Mouse (Mus musculus) kidney, adult 2 months (tissue): ENCODE measurements around the gene Cd44. TPM values are rescaled to one million over a fixed set of nuclear protein-coding genes. Genes with fewer than 3 reads are reported as not detected.

Source experiments
- DNase-seq: peaks from one replicate; pipeline ENCODE4 v3.0.0; 2021
- H3K27ac ChIP-seq: fragments of 200-500 bp; 2 replicates; pipeline ENCODE4 v1.5.1; 2012; ENCODE audit warnings: low read depth, low read length, control low read depth, inconsistent platforms; ENCODE audit not compliant: insufficient read depth
- H3K27me3 ChIP-seq: fragments of 200-500 bp; replicated peaks from 2 replicates; pipeline ENCODE4 v1.6.1; 2012; ENCODE audit warnings: mild to moderate bottlenecking, moderate library complexity, low read length, inconsistent platforms; ENCODE audit not compliant: control insufficient read depth, insufficient read depth
- H3K36me3 ChIP-seq: fragments of 200-500 bp; 2 replicates; pipeline ENCODE4 v1.6.1; 2012; ENCODE audit warnings: mild to moderate bottlenecking, moderate library complexity, low read length, inconsistent platforms; ENCODE audit not compliant: control insufficient read depth, insufficient read depth
- H3K4me1 ChIP-seq: fragments of 200-500 bp; 2 replicates; pipeline ENCODE4 v1.6.1; 2011; ENCODE audit warnings: low read length; ENCODE audit not compliant: control insufficient read depth, insufficient read depth
- H3K4me3 ChIP-seq: fragments of 200-500 bp; 2 replicates; pipeline ENCODE4 v1.5.1; 2011; ENCODE audit warnings: mild to moderate bottlenecking, low read depth, low read length, control low read depth; ENCODE audit not compliant: insufficient read depth
- CTCF ChIP-seq: fragments of 200-500 bp; conservative IDR thresholded peaks from 2 replicates; pipeline ENCODE4 v1.5.1; 2011; ENCODE audit warnings: low read depth, mild to moderate bottlenecking, control low read depth, low read length, moderate library complexity, mixed read lengths; ENCODE audit not compliant: insufficient read depth, insufficient read length
- POLR2A ChIP-seq: fragments of 200-500 bp; IDR thresholded peaks from one replicate; pipeline ENCODE4 v1.6.1; 2011; ENCODE audit warnings: low read depth, low read length, control low read depth
- WGBS: fragments of 180-500 bp; shearing (Covaris S2); methylation state at CpG from one replicate; pipeline ENCODE4 v1.1.7; 2018; 5-methylcytosine and 5-hydroxymethylcytosine counted together
- polyA plus RNA-seq: library from polyadenylated mRNA; depleted of rRNA; stranded (reverse); fragments of >200 nt; gene quantifications from 2 replicates; pipeline ENCODE4 v1.2.3, GENCODE M21; 2012

Gene Cd44
- polyA plus RNA-seq, 1 experiment: 3.3 TPM

DNA sequence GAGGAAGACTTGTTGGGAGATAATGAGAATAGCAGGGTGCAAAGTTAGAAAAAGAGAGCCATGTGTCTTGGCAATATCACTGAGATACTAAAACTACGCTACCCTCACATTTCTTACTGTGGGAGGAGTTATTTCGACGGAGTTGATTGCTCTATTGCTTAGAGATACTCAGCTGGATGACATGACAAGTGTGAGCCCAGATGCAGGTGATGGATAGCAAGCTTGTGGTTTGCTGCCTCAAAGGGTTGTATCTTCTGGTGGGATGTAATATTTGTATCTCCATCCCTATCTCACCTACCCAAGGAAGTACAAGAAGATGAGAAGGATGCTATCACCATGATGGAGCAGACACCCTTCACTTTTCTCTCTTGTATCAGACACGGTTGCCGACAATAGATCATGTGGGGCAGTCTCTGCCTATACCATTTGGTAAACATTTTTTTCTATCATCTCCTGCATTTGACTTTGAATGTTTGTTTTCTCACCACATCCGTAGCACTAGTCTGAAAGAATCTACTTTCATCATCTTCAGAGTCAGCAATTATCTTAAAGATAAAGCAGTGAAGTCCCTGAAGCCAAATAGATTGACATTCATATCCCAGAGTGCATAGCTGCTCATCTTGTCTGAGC is 15.0 kb downstream of the Cd44 start:
- 90% methylated on average over 6 of the region's 6 CpGs for WGBS
- TF ChIP-seq POLR2A (no peak), CTCF (no peak)

DNA sequence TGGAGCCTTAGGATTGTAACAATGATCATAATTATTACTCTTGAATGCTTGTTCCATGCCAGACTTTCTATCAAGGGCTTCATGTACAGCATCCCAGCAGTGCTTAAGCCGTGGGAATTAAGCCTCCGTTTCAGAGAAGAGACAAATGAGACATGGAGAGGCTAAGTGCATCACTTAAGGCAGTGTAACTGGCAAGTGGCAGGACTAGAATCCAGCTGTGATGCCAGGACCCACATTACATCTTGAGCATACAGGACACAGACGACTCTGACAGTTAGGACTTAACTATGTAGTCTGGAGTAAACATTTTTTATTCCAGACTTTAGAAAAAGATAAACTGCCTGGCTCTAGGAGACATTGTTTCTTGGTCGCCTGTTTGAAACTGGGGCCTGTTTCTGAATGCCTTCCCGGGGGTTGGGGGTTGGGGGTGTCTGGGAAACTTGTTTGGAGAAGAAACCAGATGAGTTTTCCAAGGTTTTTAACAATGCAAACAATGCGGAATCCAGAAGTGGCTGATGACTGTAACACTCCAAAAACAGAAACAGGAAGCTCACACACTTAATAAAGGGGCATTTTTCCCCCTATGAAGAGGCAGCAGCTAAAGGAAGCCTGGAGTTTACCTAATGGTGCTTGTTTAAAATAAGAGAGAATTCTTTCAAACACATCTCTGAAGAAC is 18.7 kb downstream of the Cd44 start:
- H3K27me3 ChIP-seq: no peaks in the 10 kb centered on the region
- H3K27ac ChIP-seq: no peak overlapping the region
- TF ChIP-seq CTCF: no peak
- H3K4me1 ChIP-seq: no peaks in the 10 kb centered on the region
- 56% methylated on average over 6 of the region's 6 CpGs for WGBS
- DNase-seq: no peak
- H3K4me3 ChIP-seq: no peak overlapping the region
- H3K36me3 ChIP-seq: no peaks in the 10 kb centered on the region

More for the DNA sequence above, 15.0 kb downstream of the Cd44 start:
- Histone ChIP-seq H3K27me3 (no peaks in the 10 kb centered on the region), H3K4me1 (no peaks in the 10 kb centered on the region), H3K27ac (no peak overlapping the region), H3K4me3 (no peak overlapping the region), H3K36me3 (no peaks in the 10 kb centered on the region)
- DNase-seq: no peak

GRCm38 (mm10) chr2:102882004-102882588 is 19.4 kb downstream of the Cd44 start:
- Histone ChIP-seq H3K27ac (no peak overlapping the region), H3K4me3 (no peak overlapping the region), H3K36me3 (no peaks in the 10 kb centered on the region), H3K4me1 (no peaks in the 10 kb centered on the region), H3K27me3 (no peaks in the 10 kb centered on the region)
- no peak for TF ChIP-seq CTCF
- no peak for TF ChIP-seq POLR2A
- no peak for DNase-seq
- 69% methylated on average over 8 of the region's 8 CpGs for WGBS

GRCm38 (mm10) chr2:102878513-102878912 is 23.0 kb downstream of the Cd44 start:
- Histone ChIP-seq H3K4me3 (no peak overlapping the region), H3K36me3 (no peaks in the 10 kb centered on the region), H3K27me3 (no peaks in the 10 kb centered on the region), H3K4me1 (no peaks in the 10 kb centered on the region), H3K27ac (no peak overlapping the region)
- no peak for DNase-seq
- WGBS: 69% methylated on average over 2 of the region's 2 CpGs
- TF ChIP-seq CTCF (no peak), POLR2A (no peak)

- DNase-seq: no peak
- H3K27me3 ChIP-seq: no peaks in the 10 kb centered on the region
- no peak overlapping the region for H3K4me3 ChIP-seq
- TF ChIP-seq POLR2A (no peak), CTCF (no peak)
- WGBS: 91% methylated on average over 4 of the region's 4 CpGs
- H3K27ac ChIP-seq: no peak overlapping the region
- no peaks in the 10 kb centered on the region for H3K36me3 ChIP-seq
- H3K4me1 ChIP-seq: no peaks in the 10 kb centered on the region
These were observed 24.0 kb downstream of the Cd44 start for GRCm38 (mm10) chr2:102877463-102877862.

DNA sequence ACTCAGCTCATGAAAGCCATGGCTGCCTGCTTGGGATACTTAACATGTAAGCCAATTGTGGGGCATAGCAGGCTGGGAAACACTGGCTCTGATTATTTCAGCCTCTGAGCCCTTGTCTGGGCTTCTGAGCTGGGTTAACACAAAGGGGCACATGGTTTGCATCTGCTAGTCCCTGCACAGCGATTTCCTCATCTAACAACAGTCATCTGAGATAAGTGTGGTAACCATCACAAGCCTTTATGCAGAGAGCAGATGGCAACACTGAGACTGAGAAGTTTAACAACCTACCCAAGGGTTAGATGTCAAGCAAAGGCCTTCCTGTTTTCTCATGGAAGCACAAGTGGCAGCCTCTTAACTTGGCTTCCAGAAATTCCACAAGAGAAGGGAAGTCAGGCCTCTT is 25.3 kb downstream of the Cd44 start:
- no peak overlapping the region for H3K4me3 ChIP-seq
- H3K36me3 ChIP-seq: no peaks in the 10 kb centered on the region
- no peak overlapping the region for H3K27ac ChIP-seq
- no peak for DNase-seq
- 67% methylated on average over 1 of the region's 1 CpGs for WGBS
- no peaks in the 10 kb centered on the region for H3K4me1 ChIP-seq
- no peak for TF ChIP-seq CTCF
- no peak for TF ChIP-seq POLR2A
- no peaks in the 10 kb centered on the region for H3K27me3 ChIP-seq

DNA sequence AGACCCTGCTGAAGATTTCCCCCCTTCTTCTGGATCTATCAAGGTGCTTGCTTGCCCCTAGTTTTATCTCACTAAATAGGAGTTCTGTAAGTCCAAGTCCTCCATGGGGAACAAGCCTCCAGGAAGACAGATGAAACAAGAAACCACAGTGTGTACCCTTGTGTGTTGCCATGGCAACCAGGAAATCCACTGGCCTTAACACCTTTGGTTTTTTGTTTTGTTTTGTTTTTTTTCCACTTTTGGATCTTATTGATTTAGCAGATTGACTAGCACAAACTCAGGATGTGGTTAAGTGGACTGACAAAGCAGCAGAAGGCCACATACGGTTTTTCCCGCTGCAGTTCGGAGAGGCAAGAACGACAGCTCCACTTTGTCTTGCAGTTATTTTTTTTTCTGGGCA is 27.6 kb downstream of the Cd44 start:
- Histone ChIP-seq H3K36me3 (no peaks in the 10 kb centered on the region), H3K27ac (no peak overlapping the region), H3K4me3 (no peak overlapping the region), H3K4me1 (no peaks in the 10 kb centered on the region), H3K27me3 (no peaks in the 10 kb centered on the region)
- no peak for DNase-seq
- 56% methylated on average over 4 of the region's 4 CpGs for WGBS
- TF ChIP-seq POLR2A: no peak
- TF ChIP-seq CTCF: no peak
